Mouse (Mus musculus) heart, adult 2 months (tissue): ENCODE results near the gene Lama5. TPM values are rescaled to one million over a fixed set of nuclear protein-coding genes. Genes with fewer than 3 reads are reported as not detected.
A peak's percentile ranks its signal among the peaks of the same experiment; 100 is the strongest.

Experiments
- DNase-seq, 2 experiments: peaks; one replicate each; pipeline ENCODE4 v3.0.0; 2021
- H3K27ac ChIP-seq: fragments of 200-600 bp; 2 replicates; pipeline ENCODE4 v1.8.1; 2022
- H3K27me3 ChIP-seq: fragments of 200-500 bp; 2 replicates; pipeline ENCODE4 v1.6.1; 2012; ENCODE audit warnings: mild to moderate bottlenecking, low read length, inconsistent platforms, mixed read lengths; ENCODE audit not compliant: control insufficient read depth, insufficient read depth
- H3K36me3 ChIP-seq: fragments of 200-500 bp; 2 replicates; pipeline ENCODE4 v1.6.1; 2012; ENCODE audit warnings: low read length, inconsistent platforms; ENCODE audit not compliant: control insufficient read depth, insufficient read depth
- H3K4me1 ChIP-seq: fragments of 200-500 bp; 2 replicates; pipeline ENCODE4 v1.6.1; 2011; ENCODE audit warnings: low read length; ENCODE audit not compliant: control insufficient read depth, insufficient read depth
- H3K4me3 ChIP-seq: fragments of 200-600 bp; 2 replicates; pipeline ENCODE4 v1.8.1; 2022
- H3K79me2 ChIP-seq: fragments of 200-500 bp; replicated peaks from 2 replicates; pipeline ENCODE4 v1.6.1; 2012; ENCODE audit warnings: mild to moderate bottlenecking, inconsistent platforms, low read length, moderate library complexity, mixed read lengths; ENCODE audit not compliant: control insufficient read depth, insufficient read depth
- H3K9ac ChIP-seq: fragments of 200-500 bp; 2 replicates; pipeline ENCODE4 v1.6.1; 2012; ENCODE audit warnings: low read depth, mild to moderate bottlenecking, control low read depth, inconsistent platforms, low read length, mixed read lengths
- CTCF ChIP-seq: fragments of 200-600 bp; IDR thresholded peaks from 2 replicates; pipeline ENCODE4 v1.8.1; 2022; ENCODE audit warnings: antibody characterized with exemption, mild to moderate bottlenecking, moderate library complexity
- EP300 ChIP-seq: fragments of 200-500 bp; IDR thresholded peaks from 2 replicates; pipeline ENCODE4 v1.6.1; 2011; ENCODE audit warnings: low read depth, low read length, control low read depth; ENCODE audit not compliant: insufficient read depth
- POLR2A ChIP-seq: fragments of 200-500 bp; IDR thresholded peaks from 2 replicates; pipeline ENCODE4 v1.6.1; 2011; ENCODE audit warnings: mild to moderate bottlenecking, low read depth, low read length, control low read depth; ENCODE audit not compliant: insufficient read depth
- WGBS: fragments of 180-500 bp; shearing (Covaris S2); methylation state at CpG from one replicate; pipeline ENCODE4 v1.1.7; 2018; 5-methylcytosine and 5-hydroxymethylcytosine counted together
- intact Hi-C: fragments of 180-260 bp; cut with DNase I; formaldehyde crosslinking; loops from one replicate; pipeline ENCODE4 v1.15.1; 2025
- polyA plus RNA-seq: library from polyadenylated mRNA; depleted of rRNA; stranded (reverse); fragments of >200 nt; gene quantifications from 2 replicates; pipeline ENCODE4 v1.2.3, GENCODE M21; 2012
- total RNA-seq, 2 experiments: library from RNA; stranded (reverse); gene quantifications; 2 replicates each; pipeline ENCODE4 v1.2.3; 2021

Lama5 gene
- total and polyA plus RNA-seq, 3 experiments = 66.3 to 104 (median 83.6) TPM

DNA sequence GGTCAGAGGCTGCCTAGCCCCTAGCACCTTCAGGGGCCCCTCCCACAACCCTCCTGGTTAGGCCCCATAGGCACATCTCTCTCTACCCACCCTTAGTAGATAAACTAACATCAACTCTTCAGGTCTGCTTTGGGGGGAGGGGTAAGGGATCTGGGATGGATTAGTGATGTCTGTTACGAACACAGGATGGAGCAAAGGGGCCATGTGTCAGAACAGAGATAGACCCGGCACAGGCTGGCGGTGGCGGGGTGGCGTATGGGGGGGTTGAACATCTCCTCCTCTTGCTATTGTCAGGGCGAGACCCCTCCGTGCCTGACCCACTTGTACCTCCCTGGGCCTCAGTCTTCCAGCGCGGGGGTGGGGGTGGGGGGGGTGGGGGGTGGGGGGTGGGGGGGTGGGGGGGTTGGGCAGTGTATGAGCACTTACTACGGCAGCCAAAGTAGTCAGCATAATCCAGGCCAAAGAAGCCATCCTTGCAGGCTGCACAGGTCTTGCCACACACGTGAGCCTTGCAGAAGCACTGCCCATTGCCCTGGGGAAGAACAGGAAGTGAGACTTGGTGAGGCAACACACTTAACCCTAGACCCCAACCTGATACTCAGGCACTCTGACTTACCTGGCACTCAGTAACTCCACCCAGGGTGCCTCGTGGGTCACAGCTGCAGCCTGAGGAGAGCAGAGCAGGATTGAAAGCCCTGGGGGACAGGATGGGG is 28.9 kb downstream of the Lama5 start:
- TF ChIP-seq EP300 (no peak), POLR2A (no peak), CTCF (no peak)
- H3K27ac ChIP-seq = no peak overlapping the region
- H3K36me3 ChIP-seq = no peaks in the 10 kb centered on the region
- no peaks in the 10 kb centered on the region for H3K27me3 ChIP-seq
- H3K79me2 ChIP-seq = no peaks in the 10 kb centered on the region
- intact Hi-C loops = no loop called here
- no peak overlapping the region for H3K9ac ChIP-seq
- no peaks in the 10 kb centered on the region for H3K4me1 ChIP-seq
- H3K4me3 ChIP-seq = no peak overlapping the region
- 69% methylated on average over 8 of the region's 12 CpGs for WGBS
- no peak for DNase-seq

DNA sequence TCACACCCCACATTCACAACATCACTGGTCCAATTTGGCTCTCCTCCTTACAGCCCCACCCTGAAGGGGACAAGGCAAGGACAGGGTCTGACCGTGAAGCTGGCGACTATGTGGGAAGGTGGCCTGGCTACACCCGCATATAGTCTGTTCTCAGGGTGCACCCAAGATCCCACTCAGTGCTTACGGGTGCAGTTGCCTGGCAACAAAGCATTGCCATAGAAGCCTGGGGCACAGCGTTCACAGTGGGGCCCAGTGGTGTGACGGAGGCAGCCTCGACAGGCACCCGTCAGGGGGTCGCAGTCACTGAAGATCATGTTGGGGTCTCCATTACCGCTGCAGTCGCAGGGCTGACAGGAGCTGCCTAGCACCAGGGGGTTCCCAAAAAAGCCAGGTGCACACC is 38.3 kb downstream of the Lama5 start:
- no peak for DNase-seq
- H3K27ac ChIP-seq = no peak overlapping the region
- TF ChIP-seq CTCF = no peak
- no peak for TF ChIP-seq EP300
- TF ChIP-seq POLR2A = no peak
- H3K4me3 ChIP-seq = no peak overlapping the region
- H3K36me3 ChIP-seq = no peaks in the 10 kb centered on the region
- no peaks in the 10 kb centered on the region for H3K4me1 ChIP-seq
- WGBS = 91% methylated on average over 11 of the region's 11 CpGs
- no peaks in the 10 kb centered on the region for H3K79me2 ChIP-seq
- intact Hi-C loops = no loop called here
- no peaks in the 10 kb centered on the region for H3K27me3 ChIP-seq
- H3K9ac ChIP-seq = no peak overlapping the region

DNA sequence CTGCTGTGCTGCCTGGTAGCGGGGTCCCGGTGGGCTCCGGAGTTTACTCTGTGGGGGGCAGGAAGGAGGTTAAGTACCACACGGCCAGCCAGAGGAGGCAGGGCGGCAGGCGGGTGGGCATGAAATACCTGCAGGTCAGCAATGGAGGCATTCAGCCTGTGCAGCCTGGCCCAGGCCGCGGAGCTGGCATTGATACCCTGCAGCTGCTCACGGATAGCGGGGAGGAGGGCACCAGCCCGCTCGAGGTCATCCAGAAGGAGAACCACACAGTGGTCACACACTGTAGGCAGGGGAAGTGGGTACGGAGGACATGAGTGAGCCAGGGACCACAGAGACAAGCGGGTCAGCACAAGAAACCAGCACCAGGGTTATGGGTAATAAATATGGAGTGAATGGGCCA is 40.0 kb downstream of the Lama5 start:
- 94% methylated on average over 14 of the region's 14 CpGs for WGBS
- Histone ChIP-seq H3K79me2 (no peaks in the 10 kb centered on the region), H3K4me3 (no peak overlapping the region), H3K4me1 (no peaks in the 10 kb centered on the region), H3K27ac (no peak overlapping the region), H3K36me3 (no peaks in the 10 kb centered on the region), H3K27me3 (no peaks in the 10 kb centered on the region), H3K9ac (no peak overlapping the region)
- TF ChIP-seq POLR2A = no peak
- no peak for TF ChIP-seq CTCF
- no peak for TF ChIP-seq EP300
- DNase-seq = no peak
- intact Hi-C loops = no loop called here

DNA sequence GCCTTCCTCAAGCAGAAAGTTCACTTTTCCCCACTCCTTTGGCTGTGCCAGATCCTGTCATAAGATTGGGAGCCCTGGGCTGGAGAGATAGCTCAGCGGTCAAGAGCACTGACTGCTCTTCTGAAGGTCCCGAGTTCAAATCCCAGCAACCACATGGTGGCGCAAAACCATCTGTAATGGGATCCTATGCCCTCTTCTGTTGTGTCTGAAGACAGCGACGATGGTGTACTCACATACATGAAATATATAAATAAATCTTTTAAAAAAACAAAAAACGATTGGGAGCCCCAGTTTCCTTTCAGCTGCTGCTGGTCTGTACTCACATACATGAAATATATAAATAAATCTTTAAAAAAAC is 40.9 kb downstream of the Lama5 start:
- intact Hi-C loops = no loop called here
- Histone ChIP-seq H3K4me1 (no peaks in the 10 kb centered on the region), H3K79me2 (no peaks in the 10 kb centered on the region), H3K36me3 (no peaks in the 10 kb centered on the region), H3K4me3 (no peak overlapping the region), H3K27me3 (no peaks in the 10 kb centered on the region), H3K9ac (no peak overlapping the region), H3K27ac (no peak overlapping the region)
- no peak for DNase-seq
- TF ChIP-seq EP300 (no peak), CTCF (peak; percentile 47)
- WGBS = 73% methylated on average over 6 of the region's 6 CpGs

DNA sequence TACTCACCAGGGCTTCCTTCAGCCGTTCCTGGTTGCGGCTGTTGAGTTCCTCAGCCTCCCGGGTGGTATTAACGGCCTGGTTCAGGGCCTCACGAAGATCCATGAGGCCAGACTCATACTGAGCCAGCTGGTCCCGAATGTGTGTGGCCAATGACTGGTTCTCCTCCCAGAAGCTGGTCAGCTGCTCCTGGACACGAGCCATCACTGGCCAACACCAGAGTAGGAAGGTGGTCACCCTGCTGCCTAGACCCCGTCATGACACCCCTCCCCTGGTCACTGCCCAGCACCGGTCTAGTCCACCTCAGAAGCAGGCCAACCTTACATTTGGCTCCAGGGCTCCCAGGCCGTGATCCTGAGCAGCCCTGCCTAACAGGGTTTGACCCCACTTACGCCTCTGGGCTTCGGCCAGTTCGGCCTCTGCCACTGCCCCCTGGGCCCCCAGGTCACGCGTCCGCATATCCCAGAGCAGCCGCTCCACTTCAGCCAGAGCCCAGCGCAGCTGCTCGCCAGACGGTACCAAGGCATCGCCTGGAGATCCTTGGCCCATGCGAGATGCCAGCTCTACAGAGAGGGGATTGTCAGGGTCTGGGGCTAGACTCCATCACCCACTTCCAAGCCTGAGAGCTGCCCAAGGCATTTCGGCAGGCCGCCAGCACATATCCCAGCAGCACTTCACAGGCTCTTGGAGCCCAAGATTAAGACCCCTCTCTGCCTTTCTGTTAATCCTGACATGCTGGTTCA is 41.5 kb downstream of the Lama5 start:
- intact Hi-C loops = no loop called here
- H3K36me3 ChIP-seq = no peaks in the 10 kb centered on the region

DNA sequence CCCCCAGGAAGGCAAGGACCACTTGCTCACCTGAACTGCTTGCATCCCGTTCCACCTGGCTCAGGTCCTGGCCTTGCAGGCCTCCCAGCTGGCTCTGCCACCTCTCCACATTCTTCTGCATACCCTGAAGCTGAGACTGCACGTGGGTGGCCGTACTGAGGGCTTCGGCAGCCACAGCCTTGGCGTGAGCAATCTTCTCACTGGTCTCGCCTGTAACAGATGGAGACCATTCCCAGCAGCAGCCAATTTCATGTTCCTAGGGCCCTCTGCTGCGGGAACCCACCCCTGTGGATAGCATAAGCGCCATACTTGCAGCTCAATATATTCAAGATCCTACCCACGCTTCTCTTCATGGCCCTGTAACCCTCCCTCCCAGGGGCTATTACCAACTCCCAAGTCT is 44.1 kb downstream of the Lama5 start:
- DNase-seq = no peak
- Histone ChIP-seq H3K9ac (no peak overlapping the region), H3K79me2 (no peaks in the 10 kb centered on the region), H3K4me3 (no peak overlapping the region), H3K36me3 (no peaks in the 10 kb centered on the region), H3K27ac (no peak overlapping the region), H3K27me3 (no peaks in the 10 kb centered on the region), H3K4me1 (no peaks in the 10 kb centered on the region)
- WGBS = 81% methylated on average over 9 of the region's 9 CpGs
- intact Hi-C loops = no loop called here
- no peak for TF ChIP-seq EP300
- TF ChIP-seq CTCF = no peak
- TF ChIP-seq POLR2A = no peak

More for the DNA sequence above, 41.5 kb downstream of the Lama5 start:
- WGBS = 89% methylated on average over 24 of the region's 24 CpGs
- Histone ChIP-seq H3K27me3 (no peaks in the 10 kb centered on the region), H3K4me3 (no peak overlapping the region), H3K27ac (no peak overlapping the region), H3K4me1 (no peaks in the 10 kb centered on the region), H3K9ac (no peak overlapping the region), H3K79me2 (no peaks in the 10 kb centered on the region)
- DNase-seq = no peak
- TF ChIP-seq POLR2A (no peak), CTCF (no peak), EP300 (no peak)
